Mouse (Mus musculus) Muller cell, postnatal 12 days (primary cell): ENCODE measurements around the gene Cdhr3.

Experiments used
- DNase-seq: peaks from one replicate; pipeline ENCODE4 v3.0.0-alpha.2; 2015; ENCODE audit errors: inconsistent ontology term

The Cdhr3 gene

GRCm38 (mm10) chr12:33035089-33035718 lies 57.5 kb downstream of the Cdhr3 start:
- peak; percentile 81 for DNase-seq

GRCm38 (mm10) chr12:33034343-33035088 lies 58.2 kb downstream of the Cdhr3 start:
- DNase-seq, result no peak

- no peak for DNase-seq
Measured at GRCm38 (mm10) chr12:33033221-33033620, 59.5 kb downstream of the Cdhr3 start.

GRCm38 (mm10) chr12:33030589-33030988 lies 62.1 kb downstream of the Cdhr3 start:
- no peak for DNase-seq

- no peak for DNase-seq
Measured at GRCm38 (mm10) chr12:33030066-33030465, 62.6 kb downstream of the Cdhr3 start.

GRCm38 (mm10) chr12:33028708-33029107 lies 64.0 kb downstream of the Cdhr3 start:
- no peak for DNase-seq

GRCm38 (mm10) chr12:33028109-33028691 lies 64.5 kb downstream of the Cdhr3 start:
- no peak for DNase-seq

- DNase-seq, result peak; percentile 67
Measured at GRCm38 (mm10) chr12:33027093-33027492, 65.6 kb downstream of the Cdhr3 start.

GRCm38 (mm10) chr12:33024524-33024923 lies 68.2 kb downstream of the Cdhr3 start:
- DNase-seq, result no peak

- no peak for DNase-seq
Measured at GRCm38 (mm10) chr12:33021751-33022150, 70.9 kb downstream of the Cdhr3 start.

- DNase-seq, result no peak
Measured at GRCm38 (mm10) chr12:33021140-33021539, 71.5 kb downstream of the Cdhr3 start.

GRCm38 (mm10) chr12:33020011-33020410 lies 72.7 kb downstream of the Cdhr3 start:
- DNase-seq, result peak; percentile 77

- DNase-seq, result no peak
Measured at GRCm38 (mm10) chr12:33018601-33019000, 74.1 kb downstream of the Cdhr3 start.

- DNase-seq, result no peak
Measured at GRCm38 (mm10) chr12:33016824-33017705, 75.6 kb downstream of the Cdhr3 start.

- no peak for DNase-seq
Measured at GRCm38 (mm10) chr12:33015103-33015502, 77.6 kb downstream of the Cdhr3 start.

GRCm38 (mm10) chr12:33014050-33014796 lies 78.5 kb downstream of the Cdhr3 start:
- no peak for DNase-seq

- peak; percentile 25 for DNase-seq
Measured at GRCm38 (mm10) chr12:33010026-33010425, 82.6 kb downstream of the Cdhr3 start.

GRCm38 (mm10) chr12:33009206-33009966 lies 83.3 kb downstream of the Cdhr3 start:
- DNase-seq, result peak; percentile 30

GRCm38 (mm10) chr12:33008305-33009110 lies 84.2 kb downstream of the Cdhr3 start:
- DNase-seq, result no peak

GRCm38 (mm10) chr12:33007176-33007575 lies 85.5 kb downstream of the Cdhr3 start:
- DNase-seq, result no peak
